In the genomic region with DNA sequence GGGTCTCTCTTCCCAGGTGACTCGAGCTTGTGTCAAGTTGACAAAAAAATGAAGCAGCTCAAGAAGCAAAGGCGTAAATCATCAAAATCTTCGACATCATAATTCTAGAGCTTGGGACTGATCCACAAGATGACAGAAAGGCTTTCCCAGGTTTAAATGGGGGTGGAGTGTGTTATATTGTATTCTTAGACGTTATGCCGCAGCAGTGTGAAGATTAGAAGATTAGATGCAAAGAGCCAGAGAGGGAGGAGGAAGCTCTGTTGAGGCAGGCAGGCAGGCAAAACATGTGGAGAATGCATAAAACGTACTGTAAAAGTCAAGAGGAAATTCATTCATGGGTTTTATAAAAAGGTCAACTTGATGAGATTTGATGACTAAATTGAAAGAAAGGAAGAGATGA, we compare ENCODE assay signal across 16 mouse cellular contexts.
"Had no signal": no experiment of that assay in that cellular context is flagged by ENCODE, and none has a peak within 500 bp of the region (broad histone marks: within the 10 kb centered on the region; RNA-seq: fewer than 3 reads in every experiment).

No protein-coding gene starts in this region.

- DNase-seq: retina, postnatal 1 day; right cerebral cortex, adult 18-20 months; right cerebral cortex, postnatal 14 days; right cerebral cortex, postnatal 25 days; right cerebral cortex, postnatal 4 days; spleen, adult 18-20 months; thymus, adult 18-20 months; thymus, adult 2 months; thymus, postnatal 14 days; thymus, postnatal 25 days; thymus, postnatal 36 days; thymus, postnatal 4 days had no signal

- H3K4me3 ChIP-seq: neural tube, embryonic 13.5 days; neural tube, embryonic 15.5 days; stomach, embryonic 15.5 days had no signal

- H3K9me3 ChIP-seq: neural tube, embryonic 13.5 days; neural tube, embryonic 15.5 days; stomach, embryonic 15.5 days had no signal

- H3K4me2 ChIP-seq: neural tube, embryonic 13.5 days; neural tube, embryonic 15.5 days; stomach, embryonic 15.5 days had no signal

- H3K27ac ChIP-seq: neural tube, embryonic 13.5 days; neural tube, embryonic 15.5 days; stomach, embryonic 15.5 days; stomach, postnatal 0 days had no signal

- H3K36me3 ChIP-seq: neural tube, embryonic 13.5 days; neural tube, embryonic 15.5 days; stomach, embryonic 15.5 days had no signal

- H3K27me3 ChIP-seq: neural tube, embryonic 13.5 days; neural tube, embryonic 15.5 days; stomach, embryonic 15.5 days had no signal

- H3K4me1 ChIP-seq: neural tube, embryonic 13.5 days; neural tube, embryonic 15.5 days; stomach, embryonic 15.5 days had no signal

- H3K9ac ChIP-seq: neural tube, embryonic 13.5 days; neural tube, embryonic 15.5 days; stomach, embryonic 15.5 days had no signal
